Mouse (Mus musculus) G1E (cell line): ENCODE data around the gene Tmem9.

Source experiments
- CTCF ChIP-seq: IDR thresholded peaks from 2 replicates; pipeline ENCODE4 v1.5.1; 2012; ENCODE audit warnings: low read depth, low read length, inconsistent platforms, mixed read lengths
- GATA1 ChIP-seq: IDR thresholded peaks from 2 replicates; pipeline ENCODE4 v1.6.1; 2012; ENCODE audit warnings: borderline replicate concordance, low read length, inconsistent platforms, mixed read lengths
- TAL1 ChIP-seq: conservative IDR thresholded peaks from 2 replicates; pipeline ENCODE4 v1.6.1; 2012; ENCODE audit warnings: low read depth, low read length, inconsistent platforms, mixed read lengths

GRCm38 (mm10) chr1:136040874-136041273 is 32.9 kb downstream of the Tmem9 start:
- TF ChIP-seq CTCF: no peak
- no peak for TF ChIP-seq GATA1
- no peak for TF ChIP-seq TAL1
